Mouse (Mus musculus) liver, embryonic 11.5 days (tissue): ENCODE measurements at regions not wholly inside any gene's neighbourhood (a gene's known extent, or its start where the extent isn't known, plus 50 kb on each side); places are given as distances from the start of the nearest gene placed in this dataset.

ENCODE experiments used
- ATAC-seq: fragments of 200-750 bp; cut with Nextera tagmentation; replicated peaks from 2 replicates; pipeline ENCODE4 v1.8.0; 2017; ENCODE audit warnings: moderate number of reproducible peaks, mild to moderate bottlenecking, moderate TSS enrichment, moderate library complexity; ENCODE audit not compliant: low FRiP score
- DNase-seq: peaks from one replicate; pipeline ENCODE4 v3.0.0-alpha.2; 2017; ENCODE audit warnings: low spot score
- H3K27ac ChIP-seq: fragments of 300-500 bp; sonication (generic); 2 replicates; pipeline ENCODE4 v1.5.1; 2014; ENCODE audit warnings: mild to moderate bottlenecking, low read depth, low read length, control low read depth
- H3K27me3 ChIP-seq: fragments of 300-500 bp; sonication (generic); replicated peaks from 2 replicates; pipeline ENCODE4 v1.6.1; 2014; ENCODE audit warnings: low read length, mixed read lengths; ENCODE audit not compliant: control insufficient read depth, insufficient read depth
- H3K36me3 ChIP-seq: fragments of 300-500 bp; sonication (generic); 2 replicates; pipeline ENCODE4 v1.6.1; 2014; ENCODE audit warnings: mild to moderate bottlenecking, low read length, moderate library complexity, mixed read lengths; ENCODE audit not compliant: control insufficient read depth, insufficient read depth
- H3K4me1 ChIP-seq: fragments of 300-500 bp; sonication (generic); replicated peaks from 2 replicates; pipeline ENCODE4 v1.6.1; 2014; ENCODE audit warnings: low read length, mixed read lengths; ENCODE audit not compliant: control insufficient read depth, insufficient read depth
- H3K4me2 ChIP-seq: fragments of 300-500 bp; sonication (generic); 2 replicates; pipeline ENCODE4 v1.6.1; 2014; ENCODE audit warnings: mild to moderate bottlenecking, control low read depth, moderate library complexity
- H3K4me3 ChIP-seq: fragments of 300-500 bp; sonication (generic); 2 replicates; pipeline ENCODE4 v1.5.1; 2014; ENCODE audit warnings: low read depth, low read length, control low read depth
- H3K9ac ChIP-seq: fragments of 300-500 bp; sonication (generic); 2 replicates; pipeline ENCODE4 v1.6.1; 2014; ENCODE audit warnings: low read depth, low read length, control low read depth
- H3K9me3 ChIP-seq: fragments of 300-500 bp; sonication (generic); 2 replicates; pipeline ENCODE4 v1.6.1; 2016; ENCODE audit warnings: low read length, inconsistent platforms, mixed read lengths; ENCODE audit not compliant: control insufficient read depth
- WGBS: fragments of 180-500 bp; shearing (Covaris S2); extraction: QIAGEN DNeasy Blood & Tissue Kit; methylation state at CpG from one replicate; pipeline ENCODE4 v1.1.7; 2014; 5-methylcytosine and 5-hydroxymethylcytosine counted together

DNA sequence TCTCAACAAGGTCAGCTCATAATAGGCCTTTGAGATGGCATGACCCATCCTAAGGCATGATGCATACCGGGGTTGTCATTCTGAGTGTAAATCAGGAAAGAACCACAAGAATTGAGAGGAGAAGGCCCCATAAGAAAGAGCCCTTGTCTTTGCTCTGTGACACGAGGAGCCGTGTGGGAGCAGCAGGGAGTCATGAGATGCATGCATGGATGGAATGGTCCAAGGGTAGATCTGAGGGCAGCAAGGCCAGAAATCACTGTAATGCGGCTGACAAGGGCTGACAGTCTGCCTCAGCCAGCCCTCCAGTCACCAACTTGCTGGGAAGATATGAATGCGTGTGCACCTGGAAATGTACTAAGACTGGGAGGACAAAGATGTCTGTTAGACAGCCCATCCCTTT lies 307.4 kb upstream of the Jarid2 start:
- no peak overlapping the region for H3K27ac ChIP-seq
- 79% methylated on average over 5 of the region's 5 CpGs for WGBS
- no peaks in the 10 kb centered on the region for H3K36me3 ChIP-seq
- no peak for DNase-seq
- H3K9me3 ChIP-seq = no peaks in the 10 kb centered on the region
- ATAC-seq = no peak
- no peaks in the 10 kb centered on the region for H3K27me3 ChIP-seq
- no peak overlapping the region for H3K4me3 ChIP-seq
- peaks cover 5% of the 10 kb centered on the region for H3K4me1 ChIP-seq
- no peak overlapping the region for H3K9ac ChIP-seq
- no peak overlapping the region for H3K4me2 ChIP-seq

DNA sequence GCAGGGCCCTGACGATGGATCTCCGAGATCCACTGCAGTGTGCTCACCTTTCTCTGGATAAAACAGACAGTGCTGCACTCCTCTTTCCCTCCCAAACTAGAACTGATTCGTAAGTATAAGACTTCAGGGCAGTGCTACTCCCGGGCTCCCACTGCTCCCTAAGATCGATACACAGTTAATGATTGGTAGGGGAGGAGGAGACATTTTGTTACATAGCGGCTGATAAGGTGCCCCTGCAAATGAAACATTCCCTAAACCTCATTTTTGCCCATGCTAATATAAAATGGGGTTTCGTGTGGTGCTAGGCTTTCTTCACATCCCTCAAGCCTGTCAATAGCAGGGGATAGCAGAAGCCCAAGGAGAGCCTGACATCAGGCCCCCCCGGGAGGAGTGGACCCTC lies 298.8 kb upstream of the Jarid2 start:
- no peak overlapping the region for H3K9ac ChIP-seq
- DNase-seq (no peak), ATAC-seq (no peak)
- H3K4me1 ChIP-seq = no peaks in the 10 kb centered on the region
- no peaks in the 10 kb centered on the region for H3K9me3 ChIP-seq
- WGBS = 74% methylated on average over 8 of the region's 8 CpGs
- H3K4me2 ChIP-seq = no peak overlapping the region
- H3K36me3 ChIP-seq = no peaks in the 10 kb centered on the region
- no peak overlapping the region for H3K27ac ChIP-seq
- no peak overlapping the region for H3K4me3 ChIP-seq
- H3K27me3 ChIP-seq = no peaks in the 10 kb centered on the region

DNA sequence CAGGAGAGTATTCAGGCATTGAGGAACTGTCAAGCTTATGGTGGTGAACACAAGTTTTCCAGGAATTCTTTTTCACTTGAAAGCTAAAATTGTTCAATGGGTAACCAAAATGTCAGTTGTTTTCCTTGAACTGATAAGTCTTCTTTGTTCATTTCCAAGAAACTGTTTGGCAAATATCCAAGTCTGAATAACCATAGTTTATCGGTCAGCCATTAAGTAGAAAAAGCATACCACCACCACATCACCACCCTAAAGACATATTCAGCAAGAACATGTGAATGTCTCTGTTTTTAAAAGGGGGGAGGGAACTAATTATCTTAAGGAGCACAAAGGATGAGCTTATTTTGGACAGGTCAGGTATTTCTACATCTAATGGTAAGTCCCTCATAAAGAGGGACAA lies 291.6 kb upstream of the Jarid2 start:
- Histone ChIP-seq H3K9ac (no peak overlapping the region), H3K4me2 (no peak overlapping the region), H3K4me1 (no peaks in the 10 kb centered on the region), H3K9me3 (no peaks in the 10 kb centered on the region), H3K27ac (no peak overlapping the region), H3K27me3 (no peaks in the 10 kb centered on the region), H3K4me3 (no peak overlapping the region), H3K36me3 (no peaks in the 10 kb centered on the region)
- WGBS = 82% methylated on average over 1 of the region's 1 CpGs
- DNase-seq (no peak), ATAC-seq (no peak)

DNA sequence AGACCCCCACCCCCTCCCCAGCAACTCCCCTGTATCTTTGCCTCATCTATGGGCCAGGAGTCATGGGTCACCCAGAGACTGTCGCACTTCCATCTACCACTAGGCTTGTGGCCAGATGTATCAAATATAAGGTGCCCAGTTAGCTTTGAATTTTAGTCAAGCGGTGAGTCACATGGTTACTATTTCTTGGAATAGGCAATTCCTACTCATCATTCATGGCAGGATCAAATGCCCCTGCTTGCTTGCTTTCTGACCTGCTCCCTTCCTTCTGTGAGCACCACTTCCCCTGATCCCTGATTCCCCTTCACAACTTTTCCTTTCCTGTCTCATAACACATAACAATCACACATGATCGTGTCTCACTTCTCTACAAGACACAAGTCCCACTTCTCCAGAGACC lies 288.2 kb upstream of the Jarid2 start:
- Histone ChIP-seq H3K4me2 (no peak overlapping the region), H3K36me3 (no peaks in the 10 kb centered on the region), H3K27me3 (no peaks in the 10 kb centered on the region), H3K4me1 (no peaks in the 10 kb centered on the region), H3K9me3 (no peaks in the 10 kb centered on the region), H3K9ac (no peak overlapping the region), H3K4me3 (no peak overlapping the region), H3K27ac (no peak overlapping the region)
- DNase-seq (no peak), ATAC-seq (no peak)
- WGBS = 85% methylated on average over 3 of the region's 3 CpGs

DNA sequence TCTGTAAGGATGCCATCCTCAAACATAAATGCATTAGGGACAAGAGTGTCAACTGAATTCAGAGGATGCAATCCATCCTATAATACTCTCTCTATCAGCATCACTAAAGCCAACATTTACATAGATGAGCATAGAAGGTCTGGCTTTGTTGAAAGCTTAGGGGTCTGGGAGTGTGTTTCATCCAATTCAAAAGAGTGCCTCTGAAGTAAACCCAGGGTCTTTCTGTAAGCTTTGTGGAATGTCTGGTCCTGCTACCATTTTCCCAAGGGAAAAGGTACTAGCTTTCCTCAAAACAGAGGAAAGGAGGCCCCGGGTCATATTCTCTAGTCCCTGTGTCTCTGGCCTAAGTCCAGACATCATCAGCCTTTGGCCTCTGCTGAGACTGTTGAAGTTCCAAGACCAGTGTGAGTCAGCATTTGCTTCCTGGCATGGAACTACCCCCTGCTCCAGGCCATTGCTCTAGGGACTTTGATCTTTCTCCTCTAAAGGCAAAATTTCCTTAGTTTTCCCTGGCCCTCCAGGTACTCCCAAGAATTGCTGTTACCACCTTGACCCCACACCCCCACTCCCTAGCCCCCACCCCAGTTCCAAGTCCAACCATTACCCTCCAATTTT lies 280.0 kb upstream of the Jarid2 start:
- WGBS = 70% methylated on average over 1 of the region's 1 CpGs
- ATAC-seq = no peak
- no peak overlapping the region for H3K9ac ChIP-seq
- no peaks in the 10 kb centered on the region for H3K27me3 ChIP-seq
- no peak overlapping the region for H3K4me3 ChIP-seq
- no peak for DNase-seq
- H3K4me1 ChIP-seq = no peaks in the 10 kb centered on the region
- H3K27ac ChIP-seq = no peak overlapping the region
- no peaks in the 10 kb centered on the region for H3K36me3 ChIP-seq
- H3K9me3 ChIP-seq = no peaks in the 10 kb centered on the region
- H3K4me2 ChIP-seq = no peak overlapping the region

DNA sequence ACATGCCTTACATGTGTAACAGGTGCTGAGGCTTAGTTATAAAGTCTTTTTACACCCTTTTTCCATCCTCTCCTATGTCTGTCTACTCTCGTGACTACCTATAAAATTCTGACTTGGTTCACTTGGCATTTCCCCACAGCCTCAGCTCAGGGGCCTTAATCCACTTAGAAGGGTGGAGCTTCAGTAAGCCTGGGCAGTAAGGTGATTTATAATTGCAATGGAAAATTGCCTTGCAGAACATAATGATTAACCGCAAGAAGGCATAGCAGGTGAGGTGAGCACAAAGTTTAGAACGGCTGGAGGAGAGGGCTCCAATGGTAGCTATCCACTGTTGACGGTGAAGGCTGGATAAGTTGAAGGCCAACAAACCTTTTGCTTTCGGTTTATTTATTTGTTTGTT lies 278.1 kb upstream of the Jarid2 start:
- no peak overlapping the region for H3K4me2 ChIP-seq
- H3K4me3 ChIP-seq = no peak overlapping the region
- WGBS = 85% methylated on average over 5 of the region's 5 CpGs
- no peak overlapping the region for H3K27ac ChIP-seq
- no peak for ATAC-seq
- no peak overlapping the region for H3K9ac ChIP-seq
- H3K4me1 ChIP-seq = no peaks in the 10 kb centered on the region
- H3K27me3 ChIP-seq = no peaks in the 10 kb centered on the region
- H3K36me3 ChIP-seq = no peaks in the 10 kb centered on the region
- no peak for DNase-seq
- H3K9me3 ChIP-seq = no peaks in the 10 kb centered on the region

DNA sequence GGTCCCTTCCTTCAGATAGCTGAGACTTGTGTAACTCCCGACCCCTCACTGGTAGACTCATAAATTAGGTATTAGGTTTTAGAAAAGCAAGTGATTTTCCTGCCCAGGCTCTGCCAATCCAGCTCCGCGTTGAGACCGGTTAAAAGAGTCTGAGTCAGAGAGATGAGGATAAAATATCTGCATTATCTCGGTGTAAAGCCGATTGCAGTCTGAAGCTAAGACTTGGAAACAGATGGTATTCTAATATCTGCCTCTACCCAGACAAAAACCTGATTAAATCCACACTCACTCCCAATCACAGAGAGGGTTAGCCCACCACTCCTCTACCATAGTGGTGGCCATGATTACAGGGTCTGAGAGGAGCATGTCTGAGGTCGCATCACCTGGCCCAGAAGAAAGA lies 276.1 kb upstream of the Jarid2 start:
- ATAC-seq = no peak

DNA sequence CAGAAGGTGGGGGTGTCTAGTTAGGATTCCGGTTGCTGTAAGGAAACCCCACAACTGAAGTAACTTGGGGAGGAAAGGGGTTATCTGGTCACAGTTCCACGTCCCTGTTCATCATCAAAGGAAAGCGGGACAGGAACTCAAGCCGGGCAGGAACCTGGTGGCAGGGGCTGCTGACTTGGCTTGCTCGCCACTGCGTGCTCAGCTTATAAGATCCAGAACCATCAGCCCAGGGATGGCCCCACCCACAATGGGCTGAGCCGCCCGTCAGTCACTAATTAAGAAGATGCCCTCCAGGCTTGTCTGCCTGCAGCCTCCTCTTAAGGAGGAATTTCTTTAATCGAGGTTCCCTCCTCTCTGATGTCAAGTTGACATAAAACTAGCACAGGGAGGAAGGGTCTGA lies 275.1 kb upstream of the Jarid2 start:
- no peak overlapping the region for H3K4me3 ChIP-seq
- no peaks in the 10 kb centered on the region for H3K27me3 ChIP-seq
- no peak overlapping the region for H3K4me2 ChIP-seq
- DNase-seq (no peak), ATAC-seq (no peak)
- H3K9me3 ChIP-seq = no peaks in the 10 kb centered on the region; the same call in 1 of the 2 replicates
- H3K4me1 ChIP-seq = no peaks in the 10 kb centered on the region
- H3K9ac ChIP-seq = no peak overlapping the region
- no peak overlapping the region for H3K27ac ChIP-seq
- no peaks in the 10 kb centered on the region for H3K36me3 ChIP-seq
- WGBS = 38% methylated on average over 9 of the region's 9 CpGs

More for the DNA sequence above, 276.1 kb upstream of the Jarid2 start:
- no peak overlapping the region for H3K4me3 ChIP-seq
- DNase-seq = no peak
- WGBS = 66% methylated on average over 7 of the region's 7 CpGs
- H3K4me1 ChIP-seq = no peaks in the 10 kb centered on the region
- no peak overlapping the region for H3K27ac ChIP-seq
- H3K4me2 ChIP-seq = no peak overlapping the region
- H3K36me3 ChIP-seq = no peaks in the 10 kb centered on the region
- no peaks in the 10 kb centered on the region for H3K27me3 ChIP-seq
- H3K9ac ChIP-seq = no peak overlapping the region
- no peaks in the 10 kb centered on the region; the same call in 1 of the 2 replicates for H3K9me3 ChIP-seq

DNA sequence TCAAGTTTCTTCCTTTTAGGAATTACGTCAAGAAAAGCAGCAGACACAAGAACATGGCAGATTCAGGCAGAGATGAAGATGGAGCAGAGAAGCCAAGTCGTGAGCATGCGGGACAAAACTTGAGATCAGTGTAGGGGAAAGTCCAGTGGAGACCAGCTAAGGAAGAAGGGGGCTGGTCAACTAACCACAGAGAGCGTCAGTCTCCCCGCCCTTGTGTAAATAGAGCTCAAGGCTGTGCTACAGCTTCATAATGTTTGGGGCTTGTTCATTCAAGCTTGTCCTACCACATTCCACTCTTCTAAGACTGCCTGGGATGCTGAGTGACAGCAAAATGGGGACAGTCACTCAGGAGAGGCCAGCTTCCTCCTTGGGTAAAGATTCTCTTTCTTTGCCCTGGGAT lies 274.1 kb upstream of the Jarid2 start:
- DNase-seq (no peak), ATAC-seq (no peak)
- WGBS = 52% methylated on average over 5 of the region's 5 CpGs
- H3K36me3 ChIP-seq = no peaks in the 10 kb centered on the region
- no peak overlapping the region for H3K4me3 ChIP-seq
- H3K4me1 ChIP-seq = no peaks in the 10 kb centered on the region
- no peak overlapping the region for H3K4me2 ChIP-seq
- no peaks in the 10 kb centered on the region for H3K27me3 ChIP-seq
- H3K27ac ChIP-seq = no peak overlapping the region
- H3K9ac ChIP-seq = no peak overlapping the region
- no peaks in the 10 kb centered on the region; the same call in 1 of the 2 replicates for H3K9me3 ChIP-seq
